Mouse (Mus musculus) lung, embryonic 14.5 days (tissue): ENCODE results near the gene Vwa7. TPM values are rescaled to one million over a fixed set of nuclear protein-coding genes. Genes with fewer than 3 reads are reported as not detected.

ENCODE experiments used
- ATAC-seq: fragments of 200-750 bp; cut with Nextera tagmentation; 2 replicates; pipeline ENCODE4 v1.8.0; 2017; ENCODE audit warnings: mild to moderate bottlenecking, moderate TSS enrichment, moderate library complexity; ENCODE audit not compliant: insufficient read depth
- DNase-seq: peaks from one replicate; pipeline ENCODE4 v3.0.0-alpha.2; 2015
- H3K27ac ChIP-seq: fragments of 300-500 bp; sonication (generic); 2 replicates; pipeline ENCODE4 v1.5.1; 2014; ENCODE audit warnings: low read depth, mild to moderate bottlenecking, moderate library complexity
- H3K27me3 ChIP-seq: fragments of 300-500 bp; sonication (generic); 2 replicates; pipeline ENCODE4 v1.6.1; 2014; ENCODE audit warnings: low read length, control low read depth; ENCODE audit not compliant: insufficient read depth
- H3K36me3 ChIP-seq: fragments of 300-500 bp; sonication (generic); 2 replicates; pipeline ENCODE4 v1.6.1; 2014; ENCODE audit warnings: control low read depth; ENCODE audit not compliant: insufficient read depth
- H3K4me1 ChIP-seq: fragments of 300-500 bp; sonication (generic); 2 replicates; pipeline ENCODE4 v1.6.1; 2014; ENCODE audit warnings: antibody characterized with exemption, control low read depth; ENCODE audit not compliant: insufficient read depth
- H3K4me2 ChIP-seq: fragments of 300-500 bp; sonication (generic); 2 replicates; pipeline ENCODE4 v1.6.1; 2014; ENCODE audit warnings: mild to moderate bottlenecking
- H3K4me3 ChIP-seq: fragments of 300-500 bp; sonication (generic); 2 replicates; pipeline ENCODE4 v1.5.1; 2014; ENCODE audit warnings: low read depth, low read length
- H3K9ac ChIP-seq: fragments of 300-500 bp; sonication (generic); 2 replicates; pipeline ENCODE4 v1.6.1; 2014
- H3K9me3 ChIP-seq: fragments of 300-500 bp; sonication (generic); 2 replicates; pipeline ENCODE4 v1.6.1; 2016; ENCODE audit warnings: low read depth, low read length, control low read depth
- CTCF ChIP-seq: IDR thresholded peaks from 2 replicates; pipeline ENCODE4 v1.5.1; 2016; ENCODE audit warnings: antibody characterized with exemption, low read depth
- WGBS: fragments of 180-500 bp; shearing (Covaris S2); extraction: QIAGEN DNeasy Blood & Tissue Kit; methylation state at CpG from one replicate; pipeline ENCODE4 v1.1.7; 2014; 5-methylcytosine and 5-hydroxymethylcytosine counted together
- polyA plus RNA-seq: library from polyadenylated mRNA; unstranded; fragments of >200 nt; fragmentation: Nextera tagmentation; extraction: Ambion mirVana; gene quantifications from 2 replicates; pipeline ENCODE4 v1.2.1, GENCODE M21; 2014

Vwa7 gene
- polyA plus RNA-seq, 1 experiment from 2014 or later: 0.47 TPM

GRCm38 (mm10) chr17:35011440-35011839 is 4.9 kb upstream of the Vwa7 start:
- no peak for TF ChIP-seq CTCF
- no peak for ATAC-seq

GRCm38 (mm10) chr17:35012430-35012829 is 3.9 kb upstream of the Vwa7 start:
- WGBS: 77% methylated on average over 13 of the region's 13 CpGs

More at GRCm38 (mm10) chr17:35011440-35011839, 4.9 kb upstream of the Vwa7 start:
- H3K4me3 ChIP-seq: no peak overlapping the region
- H3K4me2 ChIP-seq: no peak overlapping the region
- no peak for DNase-seq
- H3K27me3 ChIP-seq: no peaks in the 10 kb centered on the region
- peaks cover 99% of the 10 kb centered on the region for H3K36me3 ChIP-seq
- H3K9me3 ChIP-seq: no peaks in the 10 kb centered on the region
- WGBS: 86% methylated on average over 8 of the region's 8 CpGs
- no peaks in the 10 kb centered on the region for H3K4me1 ChIP-seq
- H3K27ac ChIP-seq: no peak overlapping the region
- H3K9ac ChIP-seq: no peak overlapping the region

DNA sequence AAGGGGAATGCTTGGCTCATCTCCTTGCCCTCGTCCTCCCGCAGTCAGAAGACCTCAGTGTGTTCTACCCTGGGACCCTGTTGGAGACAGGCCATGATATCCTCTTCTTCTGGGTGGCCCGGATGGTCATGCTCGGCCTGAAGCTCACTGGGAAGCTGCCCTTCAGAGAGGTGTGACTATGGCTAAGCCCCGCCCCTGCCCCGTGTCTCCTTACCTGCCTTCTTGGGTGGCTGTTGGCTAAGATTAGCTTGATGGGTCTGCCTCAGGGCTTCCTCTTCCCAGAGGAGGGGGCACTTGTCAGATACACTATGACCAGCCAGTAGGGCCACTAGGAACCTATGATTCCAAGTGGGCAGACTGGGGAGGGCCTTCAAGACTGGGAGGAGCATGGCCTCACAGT is 3.2 kb upstream of the Vwa7 start:
- Histone ChIP-seq H3K9me3 (no peaks in the 10 kb centered on the region), H3K4me3 (no peak overlapping the region), H3K9ac (no peak overlapping the region), H3K4me2 (no peak overlapping the region), H3K4me1 (no peaks in the 10 kb centered on the region), H3K27me3 (no peaks in the 10 kb centered on the region), H3K27ac (no peak overlapping the region), H3K36me3 (peaks cover 93% of the 10 kb centered on the region)
- no peak for ATAC-seq
- WGBS: 71% methylated on average over 6 of the region's 6 CpGs
- DNase-seq: no peak
- TF ChIP-seq CTCF: no peak

More at GRCm38 (mm10) chr17:35012430-35012829, 3.9 kb upstream of the Vwa7 start:
- Histone ChIP-seq H3K4me3 (no peak overlapping the region), H3K27me3 (no peaks in the 10 kb centered on the region), H3K27ac (no peak overlapping the region), H3K9me3 (no peaks in the 10 kb centered on the region), H3K4me2 (no peak overlapping the region), H3K4me1 (no peaks in the 10 kb centered on the region), H3K36me3 (peaks cover 97% of the 10 kb centered on the region), H3K9ac (no peak overlapping the region)
- no peak for ATAC-seq
- no peak for TF ChIP-seq CTCF
- DNase-seq: no peak

DNA sequence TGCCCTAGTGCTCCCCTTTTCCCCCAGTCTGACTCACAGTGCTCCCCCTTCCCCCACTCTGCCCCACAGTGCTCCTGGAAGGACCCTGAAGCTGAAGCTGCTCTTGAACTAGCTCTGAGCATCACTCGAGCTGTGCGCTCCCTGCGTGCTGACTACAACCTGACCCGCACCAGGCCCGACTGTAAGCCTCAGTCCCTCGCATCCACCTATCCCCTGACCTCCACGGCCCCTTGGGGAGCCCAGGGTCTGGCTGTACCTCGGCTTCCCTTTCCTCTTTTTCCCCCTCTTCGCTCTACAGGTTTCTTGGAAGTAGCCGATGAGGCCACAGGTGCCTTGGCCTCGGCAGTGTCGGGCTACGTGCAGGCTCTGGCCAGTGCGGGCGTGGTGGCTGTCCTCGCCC is 1.1 kb upstream of the Vwa7 start:
- no peak for TF ChIP-seq CTCF
- ATAC-seq (no peak), DNase-seq (no peak)
- Histone ChIP-seq H3K27me3 (no peaks in the 10 kb centered on the region), H3K9ac (no peak overlapping the region), H3K4me1 (no peaks in the 10 kb centered on the region), H3K4me2 (no peak overlapping the region), H3K36me3 (peaks cover 72% of the 10 kb centered on the region), H3K27ac (no peak overlapping the region), H3K4me3 (no peak overlapping the region), H3K9me3 (no peaks in the 10 kb centered on the region)
- 91% methylated on average over 16 of the region's 16 CpGs for WGBS

DNA sequence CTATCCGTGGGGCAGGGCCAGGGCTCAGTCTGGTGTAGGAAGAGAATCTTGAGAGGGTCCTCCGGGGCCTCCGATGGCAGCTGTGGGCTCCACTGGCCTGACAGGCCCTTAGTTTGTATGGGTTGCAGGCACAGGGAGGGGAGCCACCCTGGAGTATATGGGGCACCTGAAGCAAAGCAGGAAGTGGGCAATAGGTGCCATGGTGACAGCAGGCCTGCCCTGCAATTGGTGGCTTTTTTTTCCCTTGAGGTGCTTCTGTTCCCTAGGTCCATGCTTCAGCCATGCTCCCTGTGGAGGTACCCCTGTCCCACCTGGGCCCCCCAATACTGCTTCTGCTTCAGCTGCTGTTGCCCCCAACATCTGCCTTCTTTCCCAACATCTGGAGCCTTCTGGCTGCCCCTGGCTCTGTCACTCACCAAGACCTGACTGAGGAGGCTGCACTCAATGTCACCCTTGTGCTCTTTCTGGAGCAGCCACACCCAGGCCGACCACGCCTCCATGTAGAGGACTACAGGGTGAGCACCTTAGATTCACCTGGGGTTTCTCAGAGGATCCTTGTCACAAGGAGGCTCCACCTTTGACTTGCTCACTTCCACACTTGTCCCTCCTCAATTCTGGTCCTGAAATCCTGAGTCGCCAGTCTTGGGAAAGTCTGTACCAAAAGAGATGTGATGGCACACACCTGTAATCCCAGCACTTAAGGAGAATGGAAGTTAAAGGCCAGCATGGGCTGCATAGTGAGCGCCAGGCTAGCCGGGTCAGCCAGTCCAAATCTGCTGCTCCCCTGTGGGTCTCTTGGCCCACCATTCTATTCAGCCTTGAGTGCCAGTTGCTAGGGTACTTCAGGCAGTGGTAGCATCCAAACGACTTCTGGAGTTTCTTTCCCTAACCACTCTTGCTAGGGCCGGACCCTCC is 669 bp downstream of the Vwa7 start:
- Histone ChIP-seq H3K36me3 (peaks cover 55% of the 10 kb centered on the region), H3K4me1 (no peaks in the 10 kb centered on the region), H3K9ac (no peak overlapping the region), H3K4me3 (no peak overlapping the region), H3K9me3 (no peaks in the 10 kb centered on the region), H3K27ac (no peak overlapping the region), H3K27me3 (no peaks in the 10 kb centered on the region), H3K4me2 (no peak overlapping the region)
- WGBS: 72% methylated on average over 10 of the region's 10 CpGs
- no peak for TF ChIP-seq CTCF
- ATAC-seq: no peak
- DNase-seq: no peak

GRCm38 (mm10) chr17:35017706-35018030 is 1.3 kb downstream of the Vwa7 start:
- ATAC-seq: no peak
- TF ChIP-seq CTCF: no peak
- no peak for DNase-seq
- Histone ChIP-seq H3K9ac (no peak overlapping the region), H3K36me3 (peaks cover 49% of the 10 kb centered on the region), H3K9me3 (no peaks in the 10 kb centered on the region), H3K4me2 (no peak overlapping the region), H3K4me3 (no peak overlapping the region), H3K27ac (no peak overlapping the region), H3K27me3 (no peaks in the 10 kb centered on the region), H3K4me1 (no peaks in the 10 kb centered on the region)
- 66% methylated on average over 14 of the region's 14 CpGs for WGBS

DNA sequence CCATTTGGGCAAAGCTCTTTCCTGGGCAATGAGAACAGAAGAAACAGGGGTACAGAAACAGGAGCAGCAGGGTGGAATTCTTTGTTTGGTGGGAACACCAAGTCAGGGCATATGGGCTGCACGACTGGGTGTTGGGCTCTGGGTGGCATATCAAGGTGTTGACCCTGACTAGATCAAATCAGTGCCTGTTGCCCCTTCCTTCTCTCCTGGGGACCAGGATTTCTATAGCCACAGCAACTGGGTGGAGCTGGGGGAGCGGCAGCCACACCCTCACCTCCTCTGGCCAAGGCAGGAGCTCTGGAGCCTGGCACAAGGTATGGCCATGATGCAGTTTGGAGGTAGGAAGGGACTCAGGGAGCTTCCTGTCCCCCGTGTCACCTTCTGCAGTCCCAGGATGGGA is 1.8 kb downstream of the Vwa7 start:
- DNase-seq (no peak), ATAC-seq (no peak)
- no peak for TF ChIP-seq CTCF
- no peaks in the 10 kb centered on the region for H3K4me1 ChIP-seq
- no peak overlapping the region for H3K4me2 ChIP-seq
- H3K9me3 ChIP-seq: no peaks in the 10 kb centered on the region
- H3K4me3 ChIP-seq: no peak overlapping the region
- no peaks in the 10 kb centered on the region for H3K27me3 ChIP-seq
- peaks cover 44% of the 10 kb centered on the region for H3K36me3 ChIP-seq
- WGBS: 70% methylated on average over 3 of the region's 3 CpGs
- H3K27ac ChIP-seq: no peak overlapping the region
- no peak overlapping the region for H3K9ac ChIP-seq
